Mouse (Mus musculus) embryonic fibroblast, embryonic 13.5 days (primary cell): ENCODE results near the gene Kcnq1.

Experiments
- CTCF ChIP-seq: IDR thresholded peaks from 2 replicates; pipeline ENCODE4 v1.5.1; 2011; ENCODE audit warnings: mild to moderate bottlenecking, control low read depth, low read length, moderate library complexity, borderline replicate concordance; ENCODE audit not compliant: insufficient read depth
- POLR2A ChIP-seq: IDR thresholded peaks from 2 replicates; pipeline ENCODE4 v1.6.1; 2011; ENCODE audit warnings: low read depth, mild to moderate bottlenecking, control low read depth, low read length, moderate library complexity

- TF ChIP-seq POLR2A (no peak), CTCF (no peak)
Observed at GRCm38 (mm10) chr7:143404296-143404695, 298.1 kb downstream of the Kcnq1 start.
